Mouse (Mus musculus): ENCODE results near the gene Tnip1. TPM values are rescaled to one million over a fixed set of nuclear protein-coding genes. Genes with fewer than 3 reads are reported as not detected.

The Tnip1 gene
- total and polyA plus RNA-seq, 3 experiments, result 36.1 to 137 (median 67.8) TPM

GRCm38 (mm10) chr11:54998284-54998683 is 35.6 kb upstream of the Tnip1 start:
- H3K27ac ChIP-seq (ENCODE audit: insufficient read depth, low read depth), result peak overlapping the region; percentile 57
- no peak overlapping the region for H3K9ac ChIP-seq (ENCODE audit: insufficient read depth, low read depth)
- DNase-seq (ENCODE audit: extremely low read depth), result peak; percentile 86
- no peaks in the 10 kb centered on the region for H3K27me3 ChIP-seq (replicated peaks)
- H3K36me3 ChIP-seq (replicated peaks in 1 of 2; ENCODE audit: control insufficient read depth in 1 of 2, insufficient read depth in 1 of 2, low read length in 1 of 2), result peaks cover 42 to 80% of the 10 kb centered on the region in 2 experiments
- H3K4me2 ChIP-seq (ENCODE audit: insufficient read depth, low read depth, poor library complexity, severe bottlenecking), result 0 out of 2 replicates have a peak overlapping the region, but pooled peaks have one; percentile 18
- TF ChIP-seq MXI1 (IDR thresholded peaks at IDR 0.05; ENCODE audit: low read depth, low read length), result no peak
- TF ChIP-seq ELF1 (IDR thresholded peaks at IDR 0.05; ENCODE audit: low read depth, low read length), result peak; percentile 88
- no peak for TF ChIP-seq POLR2AphosphoS2 (IDR thresholded peaks at IDR 0.05; ENCODE audit: low read depth, low read length)
- no peak for TF ChIP-seq USF1 (IDR thresholded peaks at IDR 0.05; ENCODE audit: low read depth, low read length)
- TF ChIP-seq NELFE (IDR thresholded peaks at IDR 0.05; ENCODE audit: low read depth, low read length), result peak; percentile 36; the same call in 1 of the 2 replicates
- TF ChIP-seq RAD21 (IDR thresholded peaks at IDR 0.05; ENCODE audit: low read depth, low read length), result peak; percentile 82
- peak; percentile 94 for TF ChIP-seq ZC3H11A (IDR thresholded peaks at IDR 0.05; ENCODE audit: low read depth, low read length)
- peak; percentile 25; the same call in 1 of the 2 replicates for TF ChIP-seq POLR2A (IDR thresholded peaks at IDR 0.05; ENCODE audit: low read depth, low read length)
- TF ChIP-seq CTCF (conservative IDR thresholded peaks at IDR 0.05 in 1 of 2, IDR thresholded peaks at IDR 0.05 in 1 of 2; ENCODE audit: low read depth in 2 of 2, low read length in 2 of 2), result peak; percentile 51 to 94
- TF ChIP-seq IRF4 (IDR thresholded peaks at IDR 0.05; ENCODE audit: low read depth, low read length), result no peak
- TF ChIP-seq MEF2A (IDR thresholded peaks at IDR 0.05; ENCODE audit: borderline replicate concordance, low read depth, low read length), result 0 out of 2 replicates have a peak, but pooled peaks have one; percentile 9
- TF ChIP-seq SIN3A (IDR thresholded peaks at IDR 0.05; ENCODE audit: low read length), result no peak
- no peak for TF ChIP-seq MYC (IDR thresholded peaks at IDR 0.05; ENCODE audit: low read depth, low read length)
- peak; percentile 98 for TF ChIP-seq SMC3 (IDR thresholded peaks at IDR 0.05; ENCODE audit: low read depth, low read length)
- H3K9me3 ChIP-seq (replicated peaks; ENCODE audit: low read length), result peaks cover 5% of the 10 kb centered on the region
- H3K4me3 ChIP-seq (replicated peaks in 1 of 3; ENCODE audit: low read depth in 2 of 3, low read length in 2 of 3, poor library complexity in 1 of 3), result no peak overlapping the region
- in situ Hi-C loops (cut with MboI; ENCODE audit: low pct_ligation_motif_present, low pct_unique_long_range_greater_than_20kb, low sequenced_read_pairs), result loop anchor here (5.0 kb wide), 1 partner anchor 44 kb away; no protein-coding TSS in a partner anchor
- peaks cover 7 to 28% of the 10 kb centered on the region in 2 experiments for H3K4me1 ChIP-seq (ENCODE audit: control insufficient read depth in 1 of 2, insufficient read depth in 2 of 2)
- dilution Hi-C loops (cut with MboI; ENCODE audit: extremely low pct_ligation_motif_present, extremely low pct_unique_long_range_greater_than_20kb, low sequenced_read_pairs), result no loop called here
- no peaks in the 10 kb centered on the region for H3K79me2 ChIP-seq (replicated peaks; ENCODE audit: control insufficient read depth, extremely low read depth, insufficient read depth, poor library complexity, severe bottlenecking)

- no peak overlapping the region for H3K27ac ChIP-seq (ENCODE audit: insufficient read depth, low read depth)
- no peak overlapping the region for H3K4me3 ChIP-seq (replicated peaks in 1 of 3; ENCODE audit: low read depth in 2 of 3, low read length in 2 of 3, poor library complexity in 1 of 3)
- dilution Hi-C loops (cut with MboI; ENCODE audit: extremely low pct_ligation_motif_present, extremely low pct_unique_long_range_greater_than_20kb, low sequenced_read_pairs) (no loop called here), in situ Hi-C loops (cut with MboI; ENCODE audit: low pct_ligation_motif_present, low pct_unique_long_range_greater_than_20kb, low sequenced_read_pairs) (loop anchor here (5.0 kb wide), 1 partner anchor 46 kb away; no protein-coding TSS in a partner anchor)
- no peaks in the 10 kb centered on the region for H3K79me2 ChIP-seq (replicated peaks; ENCODE audit: control insufficient read depth, extremely low read depth, insufficient read depth, poor library complexity, severe bottlenecking)
- H3K4me2 ChIP-seq (ENCODE audit: insufficient read depth, low read depth, poor library complexity, severe bottlenecking), result no peak overlapping the region
- peaks cover 7 to 30% of the 10 kb centered on the region in 2 experiments for H3K4me1 ChIP-seq (ENCODE audit: control insufficient read depth in 1 of 2, insufficient read depth in 2 of 2)
- no peak for DNase-seq (ENCODE audit: extremely low read depth)
- H3K36me3 ChIP-seq (replicated peaks in 1 of 2; ENCODE audit: control insufficient read depth in 1 of 2, insufficient read depth in 1 of 2, low read length in 1 of 2), result peaks cover 44 to 82% of the 10 kb centered on the region in 2 experiments
- H3K9me3 ChIP-seq (replicated peaks; ENCODE audit: low read length), result peaks cover 5% of the 10 kb centered on the region
- TF ChIP-seq JUND (conservative IDR thresholded peaks at IDR 0.05; ENCODE audit: low read depth, low read length) (no peak), JUN (IDR thresholded peaks at IDR 0.05; ENCODE audit: insufficient read depth, low read depth, low read length) (no peak), IRF4 (IDR thresholded peaks at IDR 0.05; ENCODE audit: low read depth, low read length) (no peak)
- no peaks in the 10 kb centered on the region for H3K27me3 ChIP-seq (replicated peaks)
- no peak overlapping the region for H3K9ac ChIP-seq (ENCODE audit: insufficient read depth, low read depth)
Observed at GRCm38 (mm10) chr11:54996176-54996575, 33.5 kb upstream of the Tnip1 start.
